Mouse (Mus musculus): ENCODE measurements around the gene Carmil1.
"Not testable (repeated sequence)": the region's sequence is repeated elsewhere in the genome, so short reads cannot be mapped to it uniquely, and the experiment has no call there.

Gene Carmil1

GRCm38 (mm10) chr13:24105340-24105669 lies 175.3 kb downstream of the Carmil1 start:
- in situ Hi-C loops (cut with MseI, MboI): no loop called here

GRCm38 (mm10) chr13:24104611-24105339 lies 175.8 kb downstream of the Carmil1 start:
- in situ Hi-C loops (cut with MseI, MboI): not testable (repeated sequence)

- in situ Hi-C loops (cut with MseI, MboI): no loop called here
These were observed 176.6 kb downstream of the Carmil1 start for GRCm38 (mm10) chr13:24104016-24104415.

DNA sequence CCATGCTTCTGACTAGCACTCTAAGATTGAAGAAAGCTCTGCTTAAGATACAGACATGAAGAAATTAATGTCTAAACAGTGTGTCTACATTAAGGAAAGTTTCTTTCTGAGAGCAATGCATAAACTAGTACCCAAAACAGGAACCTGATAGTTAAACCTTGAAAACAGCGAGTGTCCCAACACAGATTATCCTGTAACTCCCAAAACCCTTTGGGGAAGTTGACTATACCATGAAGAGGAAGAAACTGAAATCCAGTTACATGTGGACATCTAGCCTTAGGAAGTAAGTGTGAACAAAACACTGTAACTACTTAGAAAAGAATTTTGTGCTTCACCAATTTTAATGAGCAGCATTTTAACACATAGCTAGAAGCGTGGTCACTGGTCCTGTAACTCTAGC lies 177.4 kb downstream of the Carmil1 start:
- in situ Hi-C loops (cut with MseI, MboI): no loop called here

- in situ Hi-C loops (cut with MseI, MboI): no loop called here
These were observed 178.3 kb downstream of the Carmil1 start for GRCm38 (mm10) chr13:24102256-24102655.

DNA sequence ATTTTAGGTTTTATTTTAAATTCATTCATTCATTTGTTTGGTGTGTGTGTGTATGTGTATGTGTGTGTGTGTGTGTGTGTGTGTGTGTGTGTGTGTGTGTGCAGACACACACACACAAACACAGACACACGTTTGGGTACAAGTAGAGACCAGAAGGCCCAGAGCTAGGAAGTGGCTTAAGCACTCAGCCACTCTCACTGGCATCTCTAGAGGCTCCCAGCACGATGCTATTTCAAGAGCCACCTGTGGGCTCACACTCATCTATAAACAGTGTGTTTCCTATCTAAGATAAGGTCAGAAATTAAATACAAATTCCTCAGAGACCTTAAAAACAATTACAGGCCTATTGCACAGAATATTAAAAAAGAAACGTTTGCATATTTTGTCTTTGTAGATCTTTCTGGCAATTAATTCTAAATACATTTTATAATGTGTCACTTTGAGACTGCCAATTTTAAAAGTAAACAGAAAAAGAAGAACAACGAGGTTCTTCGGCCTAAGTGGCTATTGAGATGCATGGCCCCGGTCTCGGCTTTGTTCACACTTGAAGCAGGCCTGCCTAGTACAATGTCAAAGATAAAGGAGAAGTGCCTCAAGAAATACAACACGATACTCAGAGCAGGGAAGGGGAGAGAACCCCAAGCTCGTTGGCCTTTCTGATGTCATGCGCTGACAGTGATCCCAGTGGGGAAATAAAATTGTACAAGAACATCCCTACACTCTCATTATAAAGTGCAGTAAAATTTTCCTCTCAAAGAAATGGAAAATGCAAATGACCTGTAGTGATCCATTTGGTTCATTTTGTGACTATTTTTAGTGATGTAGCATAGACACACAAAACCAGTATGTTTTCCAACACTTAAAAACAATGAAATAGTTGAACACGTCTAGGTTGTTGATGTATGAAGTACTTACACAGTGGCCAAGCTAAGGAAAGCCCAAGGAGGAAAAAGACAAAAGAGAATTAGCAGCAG lies 179.2 kb downstream of the Carmil1 start:
- in situ Hi-C loops (cut with MseI, MboI): no loop called here

- in situ Hi-C loops (cut with MseI, MboI): no loop called here
These were observed 180.0 kb downstream of the Carmil1 start for GRCm38 (mm10) chr13:24100516-24101094.

- in situ Hi-C loops (cut with MseI, MboI): no loop called here
These were observed 184.0 kb downstream of the Carmil1 start for GRCm38 (mm10) chr13:24096573-24096972.

DNA sequence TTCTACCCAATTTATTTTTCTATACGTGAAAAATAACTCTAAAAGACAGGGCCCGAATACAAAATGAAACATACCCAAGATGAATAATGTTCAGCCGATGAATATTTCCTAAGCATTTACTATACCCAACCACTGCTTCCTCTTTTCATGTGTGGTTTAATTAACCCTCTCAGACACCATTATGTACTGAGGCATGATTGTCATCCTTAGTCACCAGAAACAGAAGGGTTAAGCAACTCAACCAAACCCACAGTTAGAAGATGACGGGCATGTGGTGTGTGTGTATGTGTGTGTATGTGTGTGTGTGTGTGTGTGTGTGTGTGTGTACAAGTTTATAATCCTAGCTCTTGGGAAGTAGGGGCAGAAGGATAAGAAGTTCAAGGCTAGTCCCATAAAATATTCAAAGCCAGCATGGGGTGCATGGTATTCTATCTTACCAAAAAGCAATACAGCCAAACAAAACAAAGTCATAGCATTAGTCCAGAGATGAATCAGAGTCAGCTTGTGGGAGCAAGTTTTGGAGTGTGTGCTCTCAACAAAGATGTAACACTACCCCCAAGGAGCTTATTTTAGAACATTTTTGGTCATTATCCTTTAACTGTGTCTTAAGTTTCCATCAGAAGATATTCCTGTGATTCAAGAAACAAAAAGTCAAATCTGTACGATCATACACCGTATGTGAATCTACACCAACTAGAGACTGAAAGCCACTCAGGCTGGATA lies 185.6 kb downstream of the Carmil1 start:
- in situ Hi-C loops (cut with MseI, MboI): no loop called here

- in situ Hi-C loops (cut with MseI, MboI): no loop called here
These were observed 187.5 kb downstream of the Carmil1 start for GRCm38 (mm10) chr13:24093108-24093507.

GRCm38 (mm10) chr13:24092073-24092472 lies 188.5 kb downstream of the Carmil1 start:
- in situ Hi-C loops (cut with MseI, MboI): no loop called here

DNA sequence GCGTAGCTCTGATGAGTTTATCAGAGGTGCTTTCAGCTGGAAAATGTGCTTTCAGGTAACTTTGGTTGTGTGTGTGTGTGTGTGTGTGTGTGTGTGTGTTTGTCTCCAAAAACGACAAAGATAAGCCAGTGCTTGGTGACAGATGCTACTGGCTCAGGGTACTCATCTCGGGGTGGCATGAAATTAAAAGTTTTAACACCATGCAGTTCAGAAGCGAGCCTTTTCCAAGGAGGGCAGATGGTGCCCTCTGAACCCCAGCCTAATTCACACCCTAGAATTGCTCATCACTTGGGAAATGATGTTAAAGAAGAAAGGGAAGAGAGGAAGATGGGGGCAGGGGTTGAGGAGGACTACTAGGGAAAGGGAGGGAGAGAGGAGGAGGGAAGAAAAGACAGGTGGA lies 198.4 kb downstream of the Carmil1 start:
- in situ Hi-C loops (cut with MseI, MboI): no loop called here

DNA sequence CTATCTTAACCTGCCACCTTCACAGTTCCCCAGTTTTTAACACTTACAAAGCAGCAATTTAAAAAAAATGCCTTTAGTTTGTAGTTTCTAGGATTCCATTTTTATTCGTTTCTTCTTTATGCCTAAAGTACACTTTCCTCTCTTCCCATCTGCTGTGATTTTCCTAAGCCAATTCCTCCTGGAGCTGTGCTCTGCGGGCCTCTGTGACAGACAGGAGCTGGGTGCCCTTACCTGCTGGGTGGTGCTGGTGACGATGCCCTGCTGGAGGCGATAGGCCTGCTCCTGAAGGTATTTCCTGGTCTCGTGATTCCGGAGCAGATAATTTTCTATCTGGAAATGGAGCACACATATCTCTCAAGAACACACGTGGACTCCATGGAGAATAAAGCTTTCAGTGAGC lies 198.9 kb downstream of the Carmil1 start:
- in situ Hi-C loops (cut with MseI, MboI): no loop called here

- in situ Hi-C loops (cut with MseI, MboI): no loop called here
These were observed 208.0 kb downstream of the Carmil1 start for GRCm38 (mm10) chr13:24072588-24072987.

DNA sequence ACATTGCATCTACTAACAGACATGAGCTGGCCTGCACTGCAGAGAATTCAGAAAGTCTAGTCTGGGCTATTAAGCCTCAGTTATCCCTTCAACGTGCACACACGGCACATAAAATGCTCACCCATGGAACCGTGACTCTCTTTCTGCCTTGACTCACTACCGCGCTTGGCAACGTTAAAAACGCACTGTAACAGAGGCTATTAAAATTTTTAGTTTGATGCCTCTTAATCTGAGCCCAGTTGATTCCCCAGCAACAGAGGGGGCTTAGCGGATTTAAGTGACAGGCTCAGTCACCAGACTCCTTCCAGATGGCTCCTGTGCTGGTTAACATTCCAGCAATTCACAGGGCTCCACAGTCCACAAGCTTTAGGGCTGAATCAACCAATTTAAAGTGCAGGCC lies 213.0 kb downstream of the Carmil1 start:
- in situ Hi-C loops (cut with MseI, MboI): no loop called here

DNA sequence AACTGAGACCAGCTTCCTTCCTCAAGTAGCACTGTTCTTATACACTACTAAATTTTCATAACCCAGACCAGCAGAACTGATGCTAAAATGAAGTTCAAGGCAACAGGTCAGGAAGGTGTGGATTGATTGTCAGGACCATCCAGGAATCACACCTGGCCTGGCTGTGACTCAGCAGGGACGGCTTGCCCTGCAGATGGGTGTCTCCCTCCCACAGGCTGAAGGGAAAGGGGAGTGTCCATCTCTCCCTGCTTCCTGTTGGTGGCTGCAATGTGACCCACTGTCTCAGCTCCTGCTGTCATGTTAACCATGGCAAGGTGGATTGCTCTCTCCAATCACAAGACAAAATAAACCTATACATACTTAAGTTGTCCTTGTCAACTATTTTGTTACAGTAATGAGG lies 215.1 kb downstream of the Carmil1 start:
- in situ Hi-C loops (cut with MseI, MboI): no loop called here

GRCm38 (mm10) chr13:24062770-24063169 lies 217.8 kb downstream of the Carmil1 start:
- in situ Hi-C loops (cut with MseI, MboI): no loop called here

- in situ Hi-C loops (cut with MseI, MboI): no loop called here
These were observed 225.3 kb downstream of the Carmil1 start for GRCm38 (mm10) chr13:24055072-24055869.

DNA sequence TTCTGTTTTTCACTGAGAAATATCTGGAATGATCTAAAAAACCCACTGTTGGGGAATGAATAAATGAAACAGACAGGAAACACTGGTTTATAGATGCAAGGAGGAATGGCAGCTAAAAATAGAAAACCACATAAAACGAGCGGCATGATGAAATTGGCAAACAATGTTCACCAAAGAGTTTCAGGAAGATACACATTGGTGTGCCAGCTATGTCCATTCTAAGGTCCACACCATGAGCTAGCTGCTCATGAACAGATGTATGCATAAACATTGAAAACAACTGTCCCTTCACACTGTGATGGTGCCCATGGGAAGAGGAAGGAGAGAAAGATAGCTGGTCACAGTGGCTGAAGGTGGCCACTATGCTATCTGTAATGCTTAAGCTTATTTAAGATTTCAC lies 229.1 kb downstream of the Carmil1 start:
- in situ Hi-C loops (cut with MseI, MboI): no loop called here

DNA sequence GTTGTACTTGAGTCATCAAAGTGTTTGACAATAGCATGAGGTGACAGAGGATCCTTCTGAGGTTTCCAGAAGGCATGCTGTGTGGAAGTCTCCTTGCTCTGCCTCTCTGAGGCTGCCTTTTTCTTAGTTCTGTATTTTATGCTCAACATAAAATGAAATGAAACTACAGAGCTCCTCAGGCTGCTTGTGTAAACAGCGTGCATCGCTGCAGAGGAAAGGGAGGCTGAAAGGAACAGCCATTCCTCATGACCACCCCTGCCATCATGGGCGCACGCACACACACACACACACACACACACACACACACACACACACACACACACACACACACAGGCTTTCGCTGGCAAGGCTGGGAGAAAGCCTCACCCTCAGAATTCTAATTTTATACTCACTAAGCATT lies 230.3 kb downstream of the Carmil1 start:
- in situ Hi-C loops (cut with MseI, MboI): no loop called here
